Mouse (Mus musculus): ENCODE measurements around the gene Mbtps1. TPM values are rescaled to one million over a fixed set of nuclear protein-coding genes. Genes with fewer than 3 reads are reported as not detected.
A peak's percentile ranks its signal among the peaks of the same experiment; 100 is the strongest.

Gene Mbtps1
- polyA plus RNA-seq (2016; fragmentation: Nextera tagmentation; extraction: Ambion mirVana), result 147 TPM in 2 replicates

DNA sequence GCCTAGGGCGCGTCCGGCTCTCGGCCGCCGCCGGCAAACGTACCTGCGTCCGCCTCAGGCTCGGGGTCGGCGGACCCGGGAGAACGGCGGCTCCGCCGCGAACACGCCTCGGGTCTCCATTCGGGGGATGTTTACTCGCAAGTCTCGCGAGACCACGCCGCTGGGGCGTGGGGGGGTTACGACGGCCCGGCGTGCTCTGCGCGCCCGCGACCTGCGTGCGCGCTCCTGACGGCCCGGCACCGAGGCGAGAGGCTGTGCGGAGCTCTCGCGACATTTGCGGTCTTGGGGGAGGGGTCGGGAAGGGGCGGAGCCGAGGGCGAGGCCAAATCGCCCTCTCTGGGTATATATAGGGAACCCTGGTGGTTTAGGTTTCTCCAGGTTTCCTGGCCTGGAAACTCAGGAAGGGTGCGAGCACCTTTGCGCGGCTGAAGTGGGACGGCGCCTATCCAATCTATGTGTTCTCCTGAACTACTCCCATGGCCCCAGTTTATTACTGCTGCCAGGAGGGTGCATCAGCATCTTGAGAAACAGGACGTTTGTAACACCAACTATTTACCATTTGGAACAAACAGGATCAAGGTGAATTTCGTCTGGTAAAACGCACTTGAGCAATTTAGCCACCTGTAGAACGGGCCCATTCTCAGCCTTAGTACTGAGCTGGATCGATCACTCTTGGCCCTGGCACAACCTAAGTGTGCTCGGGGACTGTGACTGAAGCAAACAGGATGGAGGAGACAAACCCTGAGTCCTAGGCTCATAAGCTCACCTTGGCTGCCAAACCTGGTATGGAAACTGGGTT is at the start of gene Mbtps1:
Gene Mbtps1 (minus strand): TSS at position 133 of the 799 bp plus-strand sequence.
- H3K4me3 ChIP-seq, result peak within 1 kb of the TSS; percentile 71
- H3K9ac ChIP-seq, result peak within 1 kb of the TSS; percentile 74
- ATAC-seq (ENCODE audit: insufficient number of reproducible peaks, insufficient read depth, low FRiP score, low TSS enrichment), result peak; percentile 93
- peaks cover 10% of the 10 kb centered on the region for H3K36me3 ChIP-seq
- H3K27me3 ChIP-seq, result no peaks in the 10 kb centered on the region
- peak within 1 kb of the TSS; percentile 88 for H3K4me2 ChIP-seq (replicated peaks)
- no peaks in the 10 kb centered on the region for H3K9me3 ChIP-seq
- WGBS, result 7% methylated on average over 61 of the region's 63 CpGs
- H3K4me1 ChIP-seq, result peaks cover 14% of the 10 kb centered on the region
- H3K27ac ChIP-seq, result peak within 1 kb of the TSS; percentile 88

DNA sequence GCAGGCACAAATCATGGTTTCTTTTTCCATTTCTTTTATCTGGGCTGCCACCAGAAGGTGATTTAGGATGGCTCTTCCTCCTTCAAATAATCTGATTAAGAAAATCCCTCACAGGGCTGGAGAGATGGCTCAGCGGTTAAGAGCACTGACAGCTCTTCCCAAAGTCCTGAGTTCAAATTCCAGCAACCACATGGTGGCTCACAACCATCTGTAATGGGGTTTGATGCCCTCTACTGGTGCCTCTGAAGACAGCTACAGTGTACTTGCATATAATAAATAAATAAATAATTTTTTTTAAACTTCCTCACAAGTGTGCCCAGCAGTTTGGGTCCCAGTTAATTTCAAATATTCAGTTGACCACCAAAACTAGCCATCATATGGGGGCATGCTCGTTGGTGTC is 47.7 kb upstream of the Mbtps1 start:
- no peak overlapping the region for H3K4me3 ChIP-seq
- H3K27me3 ChIP-seq, result no peaks in the 10 kb centered on the region
- 85% methylated on average over 2 of the region's 2 CpGs for whole genome bisulfite sequencing
- H3K4me2 ChIP-seq (replicated peaks), result no peak overlapping the region
- H3K36me3 ChIP-seq, result peaks cover 14% of the 10 kb centered on the region
- peaks cover 10% of the 10 kb centered on the region for H3K4me1 ChIP-seq
- no peak overlapping the region for H3K27ac ChIP-seq
- H3K9me3 ChIP-seq, result 0 out of 2 replicates have a peak, but pooled peaks cover 3% of the 10 kb centered on the region
- no peak overlapping the region for H3K9ac ChIP-seq
- no peak for ATAC-seq (ENCODE audit: insufficient number of reproducible peaks, insufficient read depth, low FRiP score, low TSS enrichment)

DNA sequence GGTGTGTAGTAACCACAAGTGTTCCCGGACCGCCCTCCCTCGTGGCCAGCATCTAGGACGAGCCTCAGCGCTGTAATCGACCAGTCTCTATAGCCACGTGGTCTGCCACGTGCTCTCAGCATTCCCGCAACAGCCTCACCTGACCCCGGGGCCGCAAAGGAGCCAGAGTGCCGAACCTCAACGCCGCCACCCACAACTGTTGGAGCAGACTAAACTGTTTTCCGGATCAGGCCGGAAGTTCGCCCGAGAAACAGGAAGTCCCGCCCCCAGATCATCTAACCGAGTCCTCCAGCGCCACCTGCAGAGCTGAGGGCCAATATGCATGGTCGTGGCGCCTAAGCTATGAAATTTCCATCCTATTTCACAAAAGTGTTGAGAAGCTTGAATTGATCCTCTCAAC is 46.5 kb upstream of the Mbtps1 start, which contains the start of gene Taf1c:
Gene Taf1c (minus strand): TSS at position 227 of the 400 bp plus-strand sequence.
- 0 out of 2 replicates have a peak, but pooled peaks cover 3% of the 10 kb centered on the region for H3K9me3 ChIP-seq

DNA sequence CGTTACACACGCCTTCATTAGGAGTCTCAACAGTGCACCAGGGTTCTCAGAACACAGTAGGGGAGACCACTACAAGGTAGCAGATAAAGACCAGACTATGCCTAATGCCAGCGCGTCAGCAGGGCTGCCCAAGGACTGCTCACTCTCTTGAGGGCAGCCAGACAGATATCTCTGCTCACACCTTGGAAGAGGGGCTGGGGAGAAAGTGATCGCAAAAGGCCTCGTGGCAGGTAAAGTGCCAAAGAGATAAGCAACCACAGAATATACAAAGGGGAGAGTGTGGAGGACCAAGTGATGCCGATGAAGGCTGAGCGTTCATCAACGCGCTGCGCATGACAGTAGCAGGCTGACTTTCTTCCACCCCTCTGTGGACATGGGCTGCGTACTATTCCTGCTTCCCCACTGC is 45.9 kb upstream of the Mbtps1 start:
- WGBS, result 48% methylated on average over 12 of the region's 12 CpGs
- Histone ChIP-seq H3K27me3 (no peaks in the 10 kb centered on the region), H3K4me1 (peaks cover 10% of the 10 kb centered on the region), H3K27ac (no peak overlapping the region), H3K36me3 (peaks cover 33% of the 10 kb centered on the region), H3K9me3 (0 out of 2 replicates have a peak, but pooled peaks cover 3% of the 10 kb centered on the region), H3K4me2 (replicated peaks) (peak overlapping the region; percentile 92), H3K4me3 (peak overlapping the region; percentile 77), H3K9ac (peak overlapping the region; percentile 79)
- ATAC-seq (ENCODE audit: insufficient number of reproducible peaks, insufficient read depth, low FRiP score, low TSS enrichment), result no peak

More for the DNA sequence above, 46.5 kb upstream of the Mbtps1 start, which contains the start of gene Taf1c:
- peaks cover 10% of the 10 kb centered on the region for H3K4me1 ChIP-seq
- WGBS, result under 1% methylated on average over 23 of the region's 23 CpGs
- peak within 1 kb of the TSS; percentile 77 for H3K4me3 ChIP-seq
- ATAC-seq (ENCODE audit: insufficient number of reproducible peaks, insufficient read depth, low FRiP score, low TSS enrichment), result no peak
- peaks cover 27% of the 10 kb centered on the region for H3K36me3 ChIP-seq
- H3K9ac ChIP-seq, result peak within 1 kb of the TSS; percentile 79
- peak within 1 kb of the TSS; percentile 92 for H3K4me2 ChIP-seq (replicated peaks)
- H3K27me3 ChIP-seq, result no peaks in the 10 kb centered on the region
- peak within 1 kb of the TSS; percentile 47; the same call in 1 of the 2 replicates for H3K27ac ChIP-seq

DNA sequence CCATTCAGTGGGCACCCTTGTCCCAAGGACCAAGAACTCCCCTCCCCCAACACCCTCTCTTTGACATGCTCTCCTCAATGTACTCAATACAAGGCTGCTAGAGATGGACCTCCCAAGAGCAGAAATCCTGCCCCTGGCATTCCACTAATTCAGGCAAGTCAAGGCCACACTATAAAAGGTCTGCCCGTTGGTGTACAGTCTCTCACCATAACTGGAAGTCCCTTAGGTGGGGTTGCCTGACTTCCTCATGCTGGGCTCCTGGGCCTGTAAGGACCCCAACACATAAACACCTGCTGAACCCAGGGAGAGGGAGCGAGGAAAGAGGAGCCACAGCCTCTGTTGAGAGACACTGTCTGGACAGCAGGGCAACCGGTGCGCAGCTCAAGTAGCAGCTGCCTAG is 45.2 kb upstream of the Mbtps1 start:
- H3K27me3 ChIP-seq, result no peaks in the 10 kb centered on the region
- H3K36me3 ChIP-seq, result peaks cover 39% of the 10 kb centered on the region
- no peak for ATAC-seq (ENCODE audit: insufficient number of reproducible peaks, insufficient read depth, low FRiP score, low TSS enrichment)
- peak overlapping the region; percentile 92 for H3K4me2 ChIP-seq (replicated peaks)
- H3K9me3 ChIP-seq, result no peaks in the 10 kb centered on the region
- WGBS, result 91% methylated on average over 4 of the region's 4 CpGs
- H3K27ac ChIP-seq, result no peak overlapping the region
- H3K4me1 ChIP-seq, result peaks cover 10% of the 10 kb centered on the region
- peak overlapping the region; percentile 79; the same call in 1 of the 2 replicates for H3K9ac ChIP-seq
- H3K4me3 ChIP-seq, result peak overlapping the region; percentile 77; the same call in 1 of the 2 replicates

DNA sequence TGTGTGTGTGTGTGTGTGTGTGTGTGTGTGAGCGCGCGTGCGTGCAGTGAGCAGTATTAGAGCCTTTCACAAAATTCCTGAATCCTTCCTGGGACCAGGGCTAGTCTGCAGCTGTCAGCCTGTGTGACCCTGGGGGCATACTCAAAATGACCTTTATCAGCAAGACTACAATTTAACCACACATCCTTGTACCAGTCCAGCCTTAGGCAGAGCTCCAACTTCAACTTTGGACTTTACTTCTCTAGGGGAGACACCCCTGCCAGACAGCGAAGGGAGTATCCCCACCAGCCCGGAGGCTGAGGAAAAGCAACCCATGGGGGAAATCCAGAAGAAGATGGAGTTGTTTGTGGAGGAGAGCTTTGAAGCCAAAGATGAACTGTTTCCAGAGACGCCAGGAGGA is 32.9 kb upstream of the Mbtps1 start:
- no peaks in the 10 kb centered on the region for H3K27me3 ChIP-seq
- 87% methylated on average over 7 of the region's 7 CpGs for WGBS
- no peak for ATAC-seq (ENCODE audit: insufficient number of reproducible peaks, insufficient read depth, low FRiP score, low TSS enrichment)

DNA sequence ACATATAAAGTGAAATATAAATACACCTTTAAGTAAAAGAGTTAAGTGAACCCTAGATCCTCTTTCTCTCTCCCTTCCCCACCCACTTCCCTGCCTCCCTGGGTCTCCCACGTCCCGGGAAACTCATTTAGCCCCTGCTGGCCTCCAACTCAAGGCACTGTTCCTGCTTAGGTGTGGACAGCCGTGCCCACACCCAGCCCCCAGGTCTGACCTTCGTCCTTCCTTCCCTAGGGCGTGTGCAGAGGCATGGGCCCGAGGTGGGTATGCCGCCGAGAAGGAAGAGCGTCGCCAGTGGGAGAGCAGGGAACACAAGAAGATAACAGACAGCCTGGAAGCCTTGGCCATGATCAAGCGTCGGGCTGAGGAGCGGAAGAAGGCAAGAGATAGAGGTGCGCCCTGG is 31.8 kb upstream of the Mbtps1 start:
- no peak for ATAC-seq (ENCODE audit: insufficient number of reproducible peaks, insufficient read depth, low FRiP score, low TSS enrichment)
- 80% methylated on average over 14 of the region's 14 CpGs for WGBS
- Histone ChIP-seq H3K27me3 (no peaks in the 10 kb centered on the region), H3K9me3 (no peaks in the 10 kb centered on the region), H3K9ac (no peak overlapping the region), H3K27ac (no peak overlapping the region), H3K4me3 (no peak overlapping the region), H3K4me1 (no peaks in the 10 kb centered on the region), H3K36me3 (no peaks in the 10 kb centered on the region), H3K4me2 (replicated peaks) (no peak overlapping the region)

More for the DNA sequence above, 32.9 kb upstream of the Mbtps1 start:
- no peaks in the 10 kb centered on the region for H3K4me1 ChIP-seq
- H3K36me3 ChIP-seq, result peaks cover 1% of the 10 kb centered on the region; the same call in 1 of the 2 replicates
- no peak overlapping the region for H3K4me3 ChIP-seq
- no peaks in the 10 kb centered on the region for H3K9me3 ChIP-seq
- H3K4me2 ChIP-seq (replicated peaks), result no peak overlapping the region
- H3K27ac ChIP-seq, result no peak overlapping the region
- no peak overlapping the region for H3K9ac ChIP-seq

DNA sequence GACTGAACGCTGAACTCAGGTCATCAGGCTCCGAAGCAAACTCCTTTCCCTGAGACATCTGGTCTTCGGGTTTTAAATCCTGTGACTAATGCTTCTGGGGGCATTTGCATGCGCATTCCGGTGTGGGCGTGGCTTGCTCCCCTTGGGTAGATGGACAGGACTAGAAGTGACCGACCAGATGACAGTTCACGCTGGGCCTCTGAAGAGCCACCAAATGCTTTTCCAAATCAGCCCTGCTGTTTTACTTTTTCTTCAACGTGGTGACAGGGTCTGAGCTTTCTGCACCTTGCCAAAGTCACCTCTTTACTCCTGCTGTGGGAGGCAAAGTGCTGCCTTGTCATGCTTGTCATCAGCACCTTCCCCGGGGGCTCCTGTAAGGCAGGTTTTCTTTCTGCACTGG is 30.3 kb upstream of the Mbtps1 start:
- Histone ChIP-seq H3K36me3 (no peaks in the 10 kb centered on the region), H3K27ac (no peak overlapping the region), H3K9me3 (no peaks in the 10 kb centered on the region), H3K4me2 (replicated peaks) (no peak overlapping the region), H3K4me1 (no peaks in the 10 kb centered on the region), H3K9ac (no peak overlapping the region), H3K4me3 (no peak overlapping the region), H3K27me3 (no peaks in the 10 kb centered on the region)
- WGBS, result 20% methylated on average over 10 of the region's 10 CpGs
- no peak for ATAC-seq (ENCODE audit: insufficient number of reproducible peaks, insufficient read depth, low FRiP score, low TSS enrichment)

DNA sequence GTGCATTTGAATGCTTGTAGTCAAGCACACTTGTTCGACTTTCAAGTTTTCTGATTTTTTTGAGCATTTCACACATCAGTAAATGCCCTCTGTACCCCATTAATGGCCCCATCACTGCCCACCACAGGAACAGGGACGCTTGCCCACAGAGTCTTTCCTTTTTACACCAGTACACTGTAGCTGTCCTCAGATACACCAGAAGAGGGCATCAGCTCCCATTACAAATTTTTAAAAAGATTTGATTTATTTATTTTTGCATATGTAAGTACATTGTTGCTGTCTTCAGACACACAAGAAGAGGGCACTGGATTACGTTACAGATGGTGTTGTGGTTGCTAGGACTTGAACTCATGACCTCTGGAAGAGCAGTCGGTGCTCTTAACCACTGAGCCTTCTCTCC is 29.8 kb upstream of the Mbtps1 start:
- Histone ChIP-seq H3K4me1 (no peaks in the 10 kb centered on the region), H3K4me2 (replicated peaks) (no peak overlapping the region), H3K27me3 (no peaks in the 10 kb centered on the region), H3K36me3 (no peaks in the 10 kb centered on the region), H3K4me3 (no peak overlapping the region), H3K27ac (no peak overlapping the region), H3K9me3 (no peaks in the 10 kb centered on the region), H3K9ac (no peak overlapping the region)
- no peak for ATAC-seq (ENCODE audit: insufficient number of reproducible peaks, insufficient read depth, low FRiP score, low TSS enrichment)
- WGBS, result 66% methylated on average over 4 of the region's 4 CpGs

DNA sequence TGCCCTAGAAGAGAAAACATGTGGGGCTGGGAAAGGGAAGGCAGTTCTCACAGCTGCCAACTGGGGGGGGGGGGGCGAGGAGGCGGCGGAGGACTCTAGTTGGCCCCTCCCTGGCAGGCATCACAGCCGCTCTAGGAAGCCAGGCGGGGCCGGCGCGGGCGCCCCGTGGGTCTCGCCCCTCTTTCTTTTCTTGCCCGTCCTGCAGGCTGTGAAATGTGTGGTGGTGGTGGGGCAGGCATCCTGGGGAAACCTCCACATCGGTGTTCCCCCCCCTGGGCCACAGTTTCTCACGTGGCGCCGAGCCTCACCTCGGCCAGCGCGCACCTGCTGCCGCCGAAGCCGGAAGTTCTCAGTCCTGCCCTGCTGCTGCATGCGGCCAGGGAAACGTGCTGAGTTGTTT is 27.4 kb upstream of the Mbtps1 start:
- ATAC-seq (ENCODE audit: insufficient number of reproducible peaks, insufficient read depth, low FRiP score, low TSS enrichment), result no peak
- WGBS, result 25% methylated on average over 22 of the region's 24 CpGs
- H3K9ac ChIP-seq, result no peak overlapping the region

DNA sequence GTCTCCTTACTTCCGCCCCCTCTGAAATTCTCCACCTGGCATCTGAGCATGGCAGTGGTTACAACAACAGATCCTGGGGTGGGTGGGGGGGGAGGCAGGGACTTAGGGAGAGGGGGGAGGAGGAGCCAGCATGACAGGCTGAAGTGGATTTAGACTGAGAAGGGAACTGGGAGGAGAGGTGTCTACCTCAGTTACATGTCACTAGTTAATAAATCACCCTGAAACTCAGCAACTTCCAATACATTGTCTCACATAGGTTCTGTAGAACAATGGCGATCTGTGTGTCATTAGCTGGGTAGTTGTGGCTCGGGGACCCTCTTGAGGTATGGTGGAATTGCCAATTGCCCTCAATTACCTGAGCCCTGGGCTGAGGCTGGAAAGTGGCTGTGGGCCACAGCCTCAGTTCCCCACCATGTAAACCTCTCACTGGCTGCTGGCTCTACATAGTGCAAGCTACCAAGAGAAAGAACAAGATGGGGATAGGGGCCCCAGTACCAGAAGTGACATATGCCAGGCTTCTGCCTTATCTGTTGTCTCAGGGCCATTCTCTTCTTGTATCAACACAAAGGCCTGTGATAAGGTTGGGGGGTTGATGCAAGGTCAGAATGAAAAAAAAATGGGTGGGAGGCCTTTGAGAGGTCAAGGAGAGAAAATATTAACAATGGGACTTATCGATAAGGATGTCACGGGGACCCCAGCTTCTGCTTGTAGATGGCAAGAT is 22.1 kb upstream of the Mbtps1 start:
- H3K27me3 ChIP-seq, result peaks cover 24% of the 10 kb centered on the region
- no peak overlapping the region for H3K27ac ChIP-seq
- H3K9me3 ChIP-seq, result no peaks in the 10 kb centered on the region
- no peaks in the 10 kb centered on the region for H3K36me3 ChIP-seq
- no peak overlapping the region for H3K4me3 ChIP-seq
- no peak overlapping the region for H3K4me2 ChIP-seq (replicated peaks)
- 86% methylated on average over 5 of the region's 5 CpGs for WGBS
- H3K4me1 ChIP-seq, result 0 out of 2 replicates have a peak, but pooled peaks cover under 1% of the 10 kb centered on the region
- ATAC-seq (ENCODE audit: insufficient number of reproducible peaks, insufficient read depth, low FRiP score, low TSS enrichment), result no peak
- H3K9ac ChIP-seq, result no peak overlapping the region

More for the DNA sequence above, 27.4 kb upstream of the Mbtps1 start:
- H3K27ac ChIP-seq, result no peak overlapping the region
- H3K36me3 ChIP-seq, result no peaks in the 10 kb centered on the region
- H3K27me3 ChIP-seq, result no peaks in the 10 kb centered on the region
- no peaks in the 10 kb centered on the region for H3K9me3 ChIP-seq
- no peaks in the 10 kb centered on the region for H3K4me1 ChIP-seq
- peak overlapping the region; percentile 30 for H3K4me3 ChIP-seq
- H3K4me2 ChIP-seq (replicated peaks), result peak overlapping the region; percentile 53

Measured in embryonic facial prominence, embryonic 12.5 days (tissue).